In genomic region chr2:31884806-31885205, GRCm38 (mm10) we compare ENCODE assay signal across 9 mouse cellular contexts. TPM values are rescaled to one million over a fixed set of nuclear protein-coding genes. Genes with fewer than 3 reads are reported as not detected.
DNase-seq lines count a peak whose midpoint lies in the region; TF ChIP-seq lines count a peak whose summit lies in the region.
"Had no signal": no experiment of that assay in that cellular context is flagged by ENCODE, and none has a peak within 500 bp of the region (broad histone marks: within the 10 kb centered on the region; RNA-seq: fewer than 3 reads in every experiment).

No protein-coding gene starts in this region.

- TF ChIP-seq POLR2A in heart, adult 2 months (IDR thresholded peaks at IDR 0.05; ENCODE audit: insufficient read depth, low read depth, low read length), result no peak
- TF ChIP-seq POLR2A in testis, adult 2 months (IDR thresholded peaks at IDR 0.05; ENCODE audit: control insufficient read depth, low read depth, low read length), result no peak
- TF ChIP-seq POLR2A in spleen, adult 2 months (IDR thresholded peaks at IDR 0.05; ENCODE audit: low read depth, low read length), result no peak

- intact Hi-C loops in heart, adult 2 months (cut with DNase I), result no loop called here
- intact Hi-C loops in left cerebral cortex, adult 2 months (cut with DNase I), result loop anchor here (1.0 to 5.0 kb wide), 2 partner anchors 70 to 203 kb away; no protein-coding TSS in a partner anchor

- no peak for DNase-seq in heart, adult 2 months
- no peak for DNase-seq in heart, adult 8-10 months (ENCODE audit: low spot score)
- no peak for DNase-seq in testis, postnatal 14 days (ENCODE audit: low spot score)
- DNase-seq in cerebellum, postnatal 36 days, result peak; percentile 26 to 39
- DNase-seq in left cerebral cortex, adult 2 months (ENCODE audit: extremely low spot score in 1 of 2, low spot score in 2 of 2), result peak; percentile 61 to 63
- peak; percentile 21 to 60 for DNase-seq in spleen, adult 2 months (ENCODE audit: low read depth in 1 of 2, low spot score in 2 of 2)
- no peak for DNase-seq in urinary bladder, postnatal 25 days (ENCODE audit: low spot score)

- WGBS in heart, adult 2 months, result 19% methylated on average over 6 of the region's 6 CpGs
- WGBS in spleen, adult 2 months, result 24% methylated on average over 6 of the region's 6 CpGs

- no peak overlapping the region for H3K9ac ChIP-seq in heart, adult 2 months (ENCODE audit: low read depth, low read length)

- H3K27ac ChIP-seq in heart, adult 2 months, result no peak overlapping the region
- H3K27ac ChIP-seq in testis, adult 2 months (ENCODE audit: control insufficient read depth, insufficient read depth, low read depth, low read length), result no peak overlapping the region
- H3K27ac ChIP-seq in left cerebral cortex, adult 2 months, result no peak overlapping the region
- H3K27ac ChIP-seq in spleen, adult 2 months (ENCODE audit: insufficient read depth, low read length), result no peak overlapping the region

- peaks cover 9% of the 10 kb centered on the region; the same call in 1 of the 2 replicates for H3K27me3 ChIP-seq in heart, adult 2 months (ENCODE audit: control insufficient read depth, insufficient read depth, low read length)
- H3K27me3 ChIP-seq in testis, adult 2 months (ENCODE audit: control insufficient read depth, insufficient read depth, low read length), result no peaks in the 10 kb centered on the region
- peaks cover 6% of the 10 kb centered on the region; the same call in 1 of the 2 replicates for H3K27me3 ChIP-seq in spleen, adult 2 months (ENCODE audit: control insufficient read depth, insufficient read depth, low read length)

- no peak for TF ChIP-seq EP300 in heart, adult 2 months (IDR thresholded peaks at IDR 0.05; ENCODE audit: insufficient read depth, low read depth, low read length)

- no peaks in the 10 kb centered on the region for H3K79me2 ChIP-seq in heart, adult 2 months (replicated peaks; ENCODE audit: control insufficient read depth, insufficient read depth, low read length)

- H3K36me3 ChIP-seq in heart, adult 2 months (ENCODE audit: control insufficient read depth, insufficient read depth, low read length), result no peaks in the 10 kb centered on the region
- H3K36me3 ChIP-seq in testis, adult 2 months (ENCODE audit: control insufficient read depth, insufficient read depth, low read length), result no peaks in the 10 kb centered on the region
- no peaks in the 10 kb centered on the region for H3K36me3 ChIP-seq in spleen, adult 2 months (ENCODE audit: control insufficient read depth, insufficient read depth, low read length)

- no peaks in the 10 kb centered on the region for H3K4me1 ChIP-seq in heart, adult 2 months (ENCODE audit: control insufficient read depth, insufficient read depth, low read length)
- H3K4me1 ChIP-seq in testis, adult 2 months (ENCODE audit: control insufficient read depth, insufficient read depth, low read length), result peaks cover 7% of the 10 kb centered on the region
- H3K4me1 ChIP-seq in spleen, adult 2 months (ENCODE audit: control insufficient read depth, insufficient read depth, insufficient read length), result peaks cover 10% of the 10 kb centered on the region; the same call in 1 of the 2 replicates

- TF ChIP-seq CTCF in heart, adult 2 months (IDR thresholded peaks at IDR 0.05), result peak; percentile 53
- TF ChIP-seq CTCF in testis, adult 2 months (IDR thresholded peaks at IDR 0.05; ENCODE audit: control insufficient read depth, insufficient read depth, insufficient replicate concordance, low read depth, low read length), result peak; percentile 18; the same call in 1 of the 2 replicates
- peak; percentile 67 for TF ChIP-seq CTCF in left cerebral cortex, adult 2 months (IDR thresholded peaks at IDR 0.05)
- peak; percentile 59; the same call in 1 of the 2 replicates for TF ChIP-seq CTCF in spleen, adult 2 months (IDR thresholded peaks at IDR 0.05; ENCODE audit: extremely low read depth, insufficient read depth, insufficient read length, insufficient replicate concordance)

- no peak overlapping the region for H3K4me3 ChIP-seq in heart, adult 2 months
- no peak overlapping the region for H3K4me3 ChIP-seq in testis, adult 2 months (ENCODE audit: control insufficient read depth, low read depth, low read length)
- no peak overlapping the region for H3K4me3 ChIP-seq in left cerebral cortex, adult 2 months
- no peak overlapping the region for H3K4me3 ChIP-seq in spleen, adult 2 months (ENCODE audit: extremely low read depth, insufficient read depth, insufficient read length)

RNA-seq across cellular contexts. Expression of gene Lamc3, which starts 2.3 kb away (rescaled TPM):
- under 1 TPM; 0.36 to 0.57 TPM for total RNA-seq in heart, adult 2 months (2021)
- polyA plus RNA-seq in heart, adult 2 months (2012; rRNA removed), result 1.2 and 2.3 TPM in 2 replicates
- total RNA-seq in heart, adult 8-10 months (2022), result under 1 TPM; 0.41 to 0.75 (median 0.55) TPM
- polyA plus RNA-seq in testis, adult 2 months (2012; rRNA removed), result 12.3 and 17.2 TPM in 2 replicates
- 1 to 10 TPM; 6.9 to 8.8 TPM for total RNA-seq in left cerebral cortex, adult 2 months (2021)
- polyA plus RNA-seq in spleen, adult 2 months (2012; rRNA removed), result 2.1 and 2.7 TPM in 2 replicates
- total RNA-seq: neutrophil, adult 5-6 weeks had no signal

RNA-seq across cellular contexts. Expression of gene Fibcd1, which starts 39.0 kb away (rescaled TPM):
- total RNA-seq in heart, adult 2 months (2021), result not detected
- not detected in 2 replicates for polyA plus RNA-seq in heart, adult 2 months (2012; rRNA removed)
- not detected for total RNA-seq in heart, adult 8-10 months (2022)
- 0.51 and 0.54 TPM in 2 replicates for polyA plus RNA-seq in testis, adult 2 months (2012; rRNA removed)
- 10 to 100 TPM in 1 of 2 experiments, 1 to 10 TPM in 1; 7.9 to 11.4 TPM for total RNA-seq in left cerebral cortex, adult 2 months (2021)
- 0.16 and 0.20 TPM in 2 replicates for polyA plus RNA-seq in spleen, adult 2 months (2012; rRNA removed)
- total RNA-seq: neutrophil, adult 5-6 weeks had no signal

Comparison
In these comparisons a context has a peak if more than half of its experiments do, and no peak if none do; other contexts are left out.
1. DNase-seq: peak in cerebellum, postnatal 36 days (2 of 2), left cerebral cortex, adult 2 months (2 of 2) and spleen, adult 2 months (2 of 2); none in heart, adult 2 months (0 of 2), heart, adult 8-10 months (single experiment), testis, postnatal 14 days (single experiment) and urinary bladder, postnatal 25 days (single experiment).
2. RNA of gene Lamc3, which starts 2.3 kb away (total RNA-seq): 6.9 to 8.8 TPM in left cerebral cortex, adult 2 months; 0.41 to 0.75 TPM in heart, adult 8-10 months and 0.36 to 0.57 TPM in heart, adult 2 months; every median in the first group is over 4 times any median in the second.
3. RNA of gene Fibcd1, which starts 39.0 kb away (total RNA-seq): 7.9 to 11.4 TPM in left cerebral cortex, adult 2 months; not detected in heart, adult 2 months and not detected in heart, adult 8-10 months; every median in the first group is over 4 times any median in the second.
4. Peak in every context shown above with its lines, with median percentiles within 50 percentile points of each other: CTCF ChIP-seq.